Mouse (Mus musculus): ENCODE results near the gene Smg6.

DNA sequence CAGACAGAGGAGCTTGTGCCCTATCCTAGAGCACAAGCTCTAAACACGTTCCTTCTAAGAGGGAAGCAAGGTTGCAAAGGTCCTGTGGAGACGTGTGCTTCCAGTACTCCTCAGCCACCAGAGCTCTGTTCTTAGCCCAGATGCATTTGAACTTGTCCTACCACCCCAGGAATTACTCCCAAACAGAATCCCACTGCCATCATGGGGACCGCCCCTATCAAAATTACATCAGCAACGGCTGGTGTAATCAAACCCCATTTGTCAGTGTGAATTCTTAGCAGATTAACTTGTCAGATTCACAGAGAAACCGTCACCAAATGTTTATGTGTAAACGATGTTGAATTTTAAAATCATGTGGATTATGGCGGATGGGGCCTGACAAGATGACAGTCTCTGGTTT lies 235.3 kb downstream of the Smg6 start:
- TF ChIP-seq MAFK (IDR thresholded peaks at IDR 0.05; ENCODE audit: insufficient read depth, low read depth, low read length): no peak
- no peak for TF ChIP-seq ZNF384 (IDR thresholded peaks at IDR 0.05; ENCODE audit: low read depth, low read length)
- TF ChIP-seq HCFC1 (IDR thresholded peaks at IDR 0.05; ENCODE audit: borderline replicate concordance, insufficient read depth, low read length): no peak
